Mouse (Mus musculus) layer of hippocampus, postnatal 10 days (tissue): Measurements from ENCODE around the gene Spag9. TPM values are rescaled to one million over a fixed set of nuclear protein-coding genes. Genes with fewer than 3 reads are reported as not detected.
A peak's percentile ranks its signal among the peaks of the same experiment; 100 is the strongest.
"Not testable (repeated sequence)": the region's sequence is repeated elsewhere in the genome, so short reads cannot be mapped to it uniquely, and the experiment has no call there.

Source experiments
- DNase-seq, 2 experiments: peaks; one replicate each; pipeline ENCODE4 v3.0.0; 2021; ENCODE audit warnings: low spot score in 2 of 2
- total RNA-seq, 2 experiments: library from RNA; stranded (reverse); gene quantifications; 2 replicates each; pipeline ENCODE4 v1.2.3; 2021

Gene Spag9
- total RNA-seq, 2 experiments from 2014 or later: 231 to 243 TPM

GRCm38 (mm10) chr11:93985265-93985664 lies 10.6 kb upstream of the Spag9 start:
- DNase-seq: no peak

GRCm38 (mm10) chr11:93986298-93986697 lies 9.6 kb upstream of the Spag9 start:
- no peak for DNase-seq

- DNase-seq: no peak
Observed at GRCm38 (mm10) chr11:93987026-93987425, 8.9 kb upstream of the Spag9 start.

- no peak for DNase-seq
Observed at GRCm38 (mm10) chr11:93987625-93988327, 8.1 kb upstream of the Spag9 start.

GRCm38 (mm10) chr11:93988328-93989062 lies 7.4 kb upstream of the Spag9 start:
- DNase-seq: no peak

- DNase-seq: no peak
Observed at GRCm38 (mm10) chr11:93994531-93994930, 1.4 kb upstream of the Spag9 start.

GRCm38 (mm10) chr11:93995111-93995719 lies 676 bp upstream of the Spag9 start:
- DNase-seq: peak; percentile 44 to 60

GRCm38 (mm10) chr11:93996306-93997140 lies 632 bp downstream of the Spag9 start:
- peak; percentile 63 for DNase-seq

- peak in 1 of 2 experiments; percentile 17 for DNase-seq
Observed at GRCm38 (mm10) chr11:93997141-93997775, 1.4 kb downstream of the Spag9 start.

GRCm38 (mm10) chr11:93999276-93999675 lies 3.4 kb downstream of the Spag9 start:
- no peak for DNase-seq

- no peak for DNase-seq
Observed at GRCm38 (mm10) chr11:94003346-94003745, 7.5 kb downstream of the Spag9 start.

- DNase-seq: no peak
Observed at GRCm38 (mm10) chr11:94019091-94019490, 23.2 kb downstream of the Spag9 start.

- DNase-seq: no peak
Observed at GRCm38 (mm10) chr11:94020403-94020802, 24.5 kb downstream of the Spag9 start.

GRCm38 (mm10) chr11:94026289-94026688 lies 30.4 kb downstream of the Spag9 start:
- DNase-seq: no peak

GRCm38 (mm10) chr11:94032084-94032483 lies 36.2 kb downstream of the Spag9 start:
- no peak for DNase-seq

GRCm38 (mm10) chr11:94032971-94033370 lies 37.1 kb downstream of the Spag9 start:
- no peak for DNase-seq

GRCm38 (mm10) chr11:94035974-94036373 lies 40.1 kb downstream of the Spag9 start:
- DNase-seq: no peak

GRCm38 (mm10) chr11:94041475-94041874 lies 45.6 kb downstream of the Spag9 start:
- DNase-seq: no peak

GRCm38 (mm10) chr11:94042301-94042700 lies 46.4 kb downstream of the Spag9 start:
- DNase-seq: not testable (repeated sequence)
